Mouse (Mus musculus) heart, embryonic 10.5 days (tissue): Measurements from ENCODE around the gene Slc8a2. TPM values are rescaled to one million over a fixed set of nuclear protein-coding genes. Genes with fewer than 3 reads are reported as not detected.
A peak's percentile ranks its signal among the peaks of the same experiment; 100 is the strongest.

ENCODE experiments used
- DNase-seq: peaks from one replicate; pipeline ENCODE4 v3.0.0-alpha.2; 2017; ENCODE audit warnings: low spot score
- H3K27ac ChIP-seq: fragments of 300-500 bp; sonication (generic); 2 replicates; pipeline ENCODE4 v1.5.1; 2016; ENCODE audit warnings: mild to moderate bottlenecking
- H3K27me3 ChIP-seq: fragments of 300-500 bp; sonication (generic); 2 replicates; pipeline ENCODE4 v1.6.1; 2016; ENCODE audit warnings: mild to moderate bottlenecking; ENCODE audit not compliant: poor library complexity, insufficient read depth, severe bottlenecking
- H3K36me3 ChIP-seq: fragments of 300-500 bp; sonication (generic); 2 replicates; pipeline ENCODE4 v1.6.1; 2016; ENCODE audit warnings: mild to moderate bottlenecking, moderate library complexity
- H3K4me1 ChIP-seq: fragments of 300-500 bp; sonication (generic); 2 replicates; pipeline ENCODE4 v1.6.1; 2016; ENCODE audit warnings: mild to moderate bottlenecking
- H3K4me3 ChIP-seq: fragments of 300-500 bp; sonication (generic); 2 replicates; pipeline ENCODE4 v1.5.1; 2016; ENCODE audit warnings: mild to moderate bottlenecking, moderate library complexity
- H3K9me3 ChIP-seq: fragments of 300-500 bp; sonication (generic); 2 replicates; pipeline ENCODE4 v1.6.1; 2016; ENCODE audit warnings: mild to moderate bottlenecking, moderate library complexity
- WGBS: fragments of 180-500 bp; shearing (Covaris S2); methylation state at CpG from one replicate; pipeline ENCODE4 v1.1.7; 2016; 5-methylcytosine and 5-hydroxymethylcytosine counted together
- polyA plus RNA-seq: library from polyadenylated mRNA; unstranded; fragments of >200 nt; fragmentation: Nextera tagmentation; extraction: Ambion mirVana; gene quantifications from 2 replicates; pipeline ENCODE4 v1.2.1, GENCODE M21; 2016

Slc8a2 gene
- polyA plus RNA-seq, 1 experiment from 2014 or later = 0.24 TPM

DNA sequence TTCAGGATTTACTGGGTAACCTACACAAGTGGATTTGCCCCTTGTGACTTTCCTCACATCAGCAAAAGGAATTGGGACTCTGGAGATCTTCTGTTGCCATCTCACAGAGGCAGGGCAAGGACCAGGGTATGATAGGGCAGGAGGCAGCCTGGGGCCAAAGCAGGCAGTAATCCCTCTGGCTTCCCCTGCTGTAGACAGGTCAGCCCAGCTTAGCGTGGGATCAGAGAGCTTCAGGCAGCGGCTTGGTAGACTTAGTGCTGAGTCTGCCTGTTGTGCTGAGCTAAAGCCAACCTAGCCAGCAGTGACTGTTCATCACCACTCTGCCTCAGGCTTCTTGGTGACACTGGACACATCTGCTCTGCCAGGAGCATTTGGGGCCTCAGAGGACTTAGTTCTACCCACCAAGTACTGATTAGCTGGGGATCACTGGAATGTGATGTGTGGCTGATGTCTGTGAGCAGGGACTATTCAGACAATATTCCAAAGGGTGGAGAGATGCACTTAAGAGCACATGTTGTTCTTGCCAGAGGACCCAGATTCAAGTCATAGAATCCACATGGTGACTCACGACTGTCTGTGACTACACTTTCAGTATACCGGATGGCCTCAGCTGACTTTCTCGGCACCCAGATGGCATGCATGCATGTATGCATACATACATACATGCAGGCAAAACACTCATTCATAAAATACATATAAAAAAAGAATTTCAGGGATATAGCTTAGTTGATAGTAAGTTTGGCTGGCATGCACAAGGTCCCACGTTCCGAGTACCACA is 24.8 kb upstream of the Slc8a2 start:
- Histone ChIP-seq H3K27ac (no peak overlapping the region), H3K27me3 (no peaks in the 10 kb centered on the region), H3K36me3 (peaks cover 73% of the 10 kb centered on the region), H3K9me3 (no peaks in the 10 kb centered on the region), H3K4me1 (peaks cover 28% of the 10 kb centered on the region), H3K4me3 (no peak overlapping the region)
- DNase-seq = no peak
- WGBS = 89% methylated on average over 7 of the region's 7 CpGs

DNA sequence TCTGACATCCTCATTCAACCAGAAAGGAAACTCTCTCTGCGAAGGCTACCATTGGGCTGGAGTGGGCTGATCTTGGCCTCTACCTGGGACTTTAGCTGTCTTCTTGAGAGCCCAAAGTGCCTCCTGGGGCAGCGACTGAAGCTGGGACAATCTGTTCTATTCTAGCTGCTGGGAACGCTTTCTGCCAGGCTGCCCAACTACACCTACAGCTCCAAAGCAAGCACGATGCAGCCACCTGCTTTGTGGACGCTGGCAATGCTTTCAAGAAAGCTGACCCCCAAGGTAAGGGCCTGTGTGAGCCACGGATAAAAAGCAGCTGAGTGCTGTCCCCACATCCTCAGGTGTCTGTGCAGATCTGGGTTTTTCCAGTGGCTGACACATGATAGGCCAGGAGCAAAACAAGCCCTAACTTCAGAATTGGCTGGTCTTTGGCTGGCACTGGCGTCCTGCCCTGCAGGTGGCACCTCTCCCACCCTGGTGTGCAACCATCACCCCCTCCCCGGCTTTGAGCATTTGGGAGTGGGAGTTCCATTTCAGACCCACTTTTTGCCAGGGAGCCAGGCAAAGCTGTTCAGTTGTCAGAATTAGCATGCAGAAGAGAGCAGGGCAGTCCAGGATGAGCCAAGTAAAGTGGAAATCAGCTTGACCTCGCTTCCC is 20.6 kb upstream of the Slc8a2 start:
- peaks cover 86% of the 10 kb centered on the region for H3K36me3 ChIP-seq
- H3K27me3 ChIP-seq = no peaks in the 10 kb centered on the region
- H3K4me3 ChIP-seq = no peak overlapping the region
- no peaks in the 10 kb centered on the region for H3K4me1 ChIP-seq
- 88% methylated on average over 9 of the region's 9 CpGs for WGBS
- H3K9me3 ChIP-seq = no peaks in the 10 kb centered on the region
- H3K27ac ChIP-seq = no peak overlapping the region
- no peak for DNase-seq

GRCm38 (mm10) chr7:16110158-16110557 is 19.5 kb upstream of the Slc8a2 start:
- peaks cover 86% of the 10 kb centered on the region for H3K36me3 ChIP-seq
- no peaks in the 10 kb centered on the region for H3K27me3 ChIP-seq
- DNase-seq = no peak
- 91% methylated on average over 8 of the region's 8 CpGs for WGBS
- H3K4me3 ChIP-seq = no peak overlapping the region
- no peak overlapping the region for H3K27ac ChIP-seq
- H3K4me1 ChIP-seq = no peaks in the 10 kb centered on the region
- H3K9me3 ChIP-seq = no peaks in the 10 kb centered on the region

- peaks cover 96% of the 10 kb centered on the region for H3K36me3 ChIP-seq
- no peaks in the 10 kb centered on the region for H3K9me3 ChIP-seq
- no peaks in the 10 kb centered on the region for H3K4me1 ChIP-seq
- WGBS = 86% methylated on average over 7 of the region's 7 CpGs
- no peak for DNase-seq
- no peak overlapping the region for H3K27ac ChIP-seq
- H3K4me3 ChIP-seq = no peak overlapping the region
- H3K27me3 ChIP-seq = no peaks in the 10 kb centered on the region
Measured at GRCm38 (mm10) chr7:16111284-16112090, 18.1 kb upstream of the Slc8a2 start.

DNA sequence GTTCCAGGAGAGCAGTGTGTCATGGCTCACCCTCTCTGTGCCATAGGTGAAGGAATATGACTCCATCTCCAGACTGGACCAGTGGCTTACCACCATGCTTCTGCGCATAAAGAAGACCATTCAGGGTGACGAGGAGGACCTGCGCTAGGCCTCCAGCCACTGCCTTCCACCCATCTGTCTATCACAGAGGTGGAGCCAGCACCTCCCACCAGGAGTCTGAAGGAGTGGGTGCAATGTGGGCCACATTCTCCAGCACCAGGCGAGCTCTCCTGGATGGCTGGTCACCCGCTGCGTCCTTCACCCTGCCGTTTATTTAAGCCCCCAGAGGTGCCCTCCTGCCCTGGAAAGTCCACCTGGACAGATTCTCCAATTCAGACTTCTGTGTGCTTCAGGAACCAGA is 13.2 kb upstream of the Slc8a2 start:
- H3K27me3 ChIP-seq = no peaks in the 10 kb centered on the region
- H3K9me3 ChIP-seq = no peaks in the 10 kb centered on the region
- no peak for DNase-seq

GRCm38 (mm10) chr7:16117100-16117499 is 12.5 kb upstream of the Slc8a2 start:
- H3K27ac ChIP-seq = no peak overlapping the region
- no peaks in the 10 kb centered on the region for H3K9me3 ChIP-seq
- DNase-seq = no peak
- 84% methylated on average over 3 of the region's 3 CpGs for WGBS
- no peak overlapping the region for H3K4me3 ChIP-seq
- no peaks in the 10 kb centered on the region for H3K27me3 ChIP-seq
- H3K4me1 ChIP-seq = peaks cover 8% of the 10 kb centered on the region
- H3K36me3 ChIP-seq = peaks cover 56% of the 10 kb centered on the region

More for the DNA sequence above, 13.2 kb upstream of the Slc8a2 start:
- no peak overlapping the region for H3K4me3 ChIP-seq
- H3K4me1 ChIP-seq = peaks cover 8% of the 10 kb centered on the region
- H3K27ac ChIP-seq = no peak overlapping the region
- WGBS = 95% methylated on average over 7 of the region's 7 CpGs
- H3K36me3 ChIP-seq = peaks cover 62% of the 10 kb centered on the region

DNA sequence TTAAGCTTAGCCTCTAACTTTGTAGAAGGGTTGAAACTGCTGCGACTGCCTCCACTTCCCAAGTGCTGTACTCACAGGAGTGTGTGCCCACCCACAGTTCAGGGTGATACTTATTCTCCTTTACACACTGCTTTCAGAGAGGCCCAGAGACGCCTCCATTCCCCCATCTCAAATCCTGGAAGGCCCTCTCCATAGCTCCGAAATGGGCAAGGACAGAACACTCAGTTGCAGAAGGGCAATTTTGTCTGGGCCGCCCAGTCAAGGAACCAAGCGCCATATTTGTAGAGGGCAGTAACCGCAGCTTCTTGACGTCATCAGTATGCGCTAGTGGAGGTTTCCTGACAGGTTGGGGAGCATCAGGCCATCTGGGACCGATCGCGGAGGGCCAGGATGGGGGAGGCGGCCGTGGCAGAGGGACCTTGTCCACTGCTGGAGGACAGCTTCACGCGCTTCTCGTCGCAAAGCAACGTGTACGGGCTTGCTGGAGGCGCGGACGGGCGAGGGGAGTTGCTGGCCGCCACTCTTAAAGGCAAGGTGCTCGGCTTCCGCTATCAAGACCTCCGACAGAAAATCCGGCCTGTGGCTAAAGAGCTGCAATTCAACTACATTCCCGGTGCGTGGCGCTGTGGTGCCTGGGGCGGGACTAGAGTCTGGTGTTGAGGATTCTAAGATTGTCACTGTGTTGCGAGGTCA is 9.9 kb upstream of the Slc8a2 start, which contains the start of gene Kptn:
Gene Kptn, plus strand, starts transcription at position 327 of the 693 bp plus-strand sequence.
- Histone ChIP-seq H3K27me3 (no peaks in the 10 kb centered on the region), H3K27ac (peak within 1 kb of the TSS; percentile 97), H3K4me3 (peak within 1 kb of the TSS; percentile 85), H3K36me3 (peaks cover 41% of the 10 kb centered on the region), H3K9me3 (no peaks in the 10 kb centered on the region), H3K4me1 (peaks cover 8% of the 10 kb centered on the region)
- DNase-seq = peak; percentile 95
- WGBS = 1% methylated on average over 33 of the region's 33 CpGs

DNA sequence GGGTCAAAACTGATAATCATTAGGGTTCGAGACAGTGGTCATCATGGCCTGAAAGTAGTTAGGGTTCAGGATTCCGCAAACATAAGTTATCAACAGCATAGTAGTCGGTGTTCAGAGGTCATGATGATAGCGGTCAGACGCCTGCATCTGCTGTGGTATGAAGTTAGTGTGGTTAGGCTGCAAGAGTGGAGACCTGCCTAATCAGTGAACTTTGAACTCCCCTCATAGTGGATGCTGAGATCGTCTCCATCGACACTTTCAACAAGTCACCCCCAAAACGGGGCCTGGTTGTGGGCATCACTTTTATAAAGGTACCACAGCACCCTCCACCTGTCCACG is 9.4 kb upstream of the Slc8a2 start:
- WGBS = 43% methylated on average over 9 of the region's 9 CpGs
- Histone ChIP-seq H3K9me3 (no peaks in the 10 kb centered on the region), H3K4me3 (peak overlapping the region; percentile 85), H3K27me3 (no peaks in the 10 kb centered on the region), H3K27ac (peak overlapping the region; percentile 97), H3K4me1 (peaks cover 8% of the 10 kb centered on the region), H3K36me3 (peaks cover 41% of the 10 kb centered on the region)
- DNase-seq = no peak

DNA sequence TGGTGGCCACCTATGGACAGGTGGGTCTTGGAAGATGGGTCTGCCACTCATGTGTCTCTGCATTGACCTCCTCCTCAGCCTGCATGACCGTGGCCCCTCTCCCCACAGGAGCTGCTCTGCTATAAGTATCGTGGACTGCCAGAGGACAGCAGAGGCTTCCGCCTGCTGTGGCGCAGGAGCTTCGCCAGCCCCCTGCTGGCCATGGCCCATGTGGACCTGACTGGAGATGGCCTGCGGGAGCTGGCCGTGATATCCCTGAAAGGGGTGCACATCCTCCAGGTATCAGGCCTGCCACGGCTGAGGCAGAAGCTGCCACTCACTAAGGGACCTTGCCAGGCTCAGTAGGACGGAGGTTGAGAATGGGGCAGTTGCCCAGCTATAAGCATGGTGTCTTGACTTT is 3.8 kb upstream of the Slc8a2 start:
- Histone ChIP-seq H3K27me3 (peaks cover 7% of the 10 kb centered on the region; the same call in 1 of the 2 replicates), H3K4me1 (peaks cover 23% of the 10 kb centered on the region), H3K4me3 (no peak overlapping the region), H3K36me3 (peaks cover 40% of the 10 kb centered on the region), H3K27ac (no peak overlapping the region; the same call in 1 of the 2 replicates), H3K9me3 (no peaks in the 10 kb centered on the region)
- 77% methylated on average over 9 of the region's 9 CpGs for WGBS
- no peak for DNase-seq

GRCm38 (mm10) chr7:16128344-16128743 is 1.3 kb upstream of the Slc8a2 start:
- Histone ChIP-seq H3K4me1 (peaks cover 38% of the 10 kb centered on the region), H3K27me3 (peaks cover 25% of the 10 kb centered on the region; the same call in 1 of the 2 replicates), H3K27ac (no peak overlapping the region), H3K9me3 (no peaks in the 10 kb centered on the region), H3K36me3 (peaks cover 35% of the 10 kb centered on the region), H3K4me3 (no peak overlapping the region)
- DNase-seq = no peak
- 70% methylated on average over 6 of the region's 6 CpGs for WGBS

- WGBS = 50% methylated on average over 5 of the region's 5 CpGs
- no peak for DNase-seq
- Histone ChIP-seq H3K4me3 (peak overlapping the region; percentile 75), H3K9me3 (no peaks in the 10 kb centered on the region), H3K4me1 (peaks cover 38% of the 10 kb centered on the region), H3K27me3 (peaks cover 28% of the 10 kb centered on the region; the same call in 1 of the 2 replicates), H3K27ac (peak overlapping the region; percentile 87; the same call in 1 of the 2 replicates), H3K36me3 (peaks cover 35% of the 10 kb centered on the region)
Measured at GRCm38 (mm10) chr7:16128899-16129298, 727 bp upstream of the Slc8a2 start.
